Mouse (Mus musculus) gastrocnemius, adult 8-10 months (tissue): ENCODE measurements around the gene Olfr658. TPM values are rescaled to one million over a fixed set of nuclear protein-coding genes. Genes with fewer than 3 reads are reported as not detected.

Experiments
- DNase-seq, 2 experiments: peaks; one replicate each; pipeline ENCODE4 v3.0.0; 2022; ENCODE audit warnings: low spot score in 2 of 2
- total RNA-seq, 4 experiments: library from RNA; stranded (reverse); gene quantifications; 2 replicates each; pipeline ENCODE4 v1.2.4; 2022

Gene Olfr658
- not detected for total RNA-seq

GRCm38 (mm10) chr7:104646841-104647482 lies at the start of gene Olfr658:
Gene Olfr658, minus strand, starts transcription at chr7:104647305.
- DNase-seq, result no peak

- no peak for DNase-seq
Observed at GRCm38 (mm10) chr7:104686201-104686600, 39.1 kb upstream of the Olfr658 start, which contains the start of gene Olfr661. Gene Olfr661, plus strand, starts transcription at chr7:104686501.

- DNase-seq, result no peak
Observed at GRCm38 (mm10) chr7:104666453-104666852, 19.3 kb upstream of the Olfr658 start, which contains the start of gene Olfr659. Gene Olfr659, plus strand, starts transcription at chr7:104666753.

GRCm38 (mm10) chr7:104624494-104624893 lies 22.6 kb downstream of the Olfr658 start, which contains the start of gene Olfr657:
Gene Olfr657, plus strand, starts transcription at chr7:104624794.
- DNase-seq, result no peak

- DNase-seq, result no peak
Observed at GRCm38 (mm10) chr7:104613655-104614054, 33.5 kb downstream of the Olfr658 start, which contains the start of gene Olfr656. Gene Olfr656, plus strand, starts transcription at chr7:104613955.

- no peak for DNase-seq
Observed at GRCm38 (mm10) chr7:104604727-104605126, 42.4 kb downstream of the Olfr658 start.

GRCm38 (mm10) chr7:104603173-104603572 lies 43.9 kb downstream of the Olfr658 start:
- no peak for DNase-seq

GRCm38 (mm10) chr7:104601679-104602078 lies 45.4 kb downstream of the Olfr658 start, which contains the start of gene Olfr655:
Gene Olfr655, minus strand, starts transcription at chr7:104601779.
- DNase-seq, result no peak

Other genes with a start within 250 kb of the Olfr658 start
- not detected for gene Trim30c, start 246.5 kb downstream of the Olfr658 start, total RNA-seq
- gene Trim30a, start 182.1 kb downstream of the Olfr658 start, total RNA-seq, result under 1 TPM; 0.53 to 0.96 (median 0.82) TPM
- gene Trim30d, start 139.5 kb downstream of the Olfr658 start, total RNA-seq, result under 1 TPM; 0.24 to 0.43 (median 0.39) TPM
- gene Olfr651, start 97.2 kb downstream of the Olfr658 start, total RNA-seq, result not detected
- not detected for gene Olfr652, start 86.4 kb downstream of the Olfr658 start, total RNA-seq
- not detected for gene Olfr653, start 70.0 kb downstream of the Olfr658 start, total RNA-seq
- not detected for gene Olfr654, start 60.3 kb downstream of the Olfr658 start, total RNA-seq
- not detected for gene Olfr655, start 45.5 kb downstream of the Olfr658 start, total RNA-seq
- gene Olfr656, start 33.4 kb downstream of the Olfr658 start, total RNA-seq, result not detected
- gene Olfr657, start 22.5 kb downstream of the Olfr658 start, total RNA-seq, result not detected
- not detected for gene Olfr659, start 19.4 kb upstream of the Olfr658 start, total RNA-seq
- not detected for gene Olfr661, start 39.2 kb upstream of the Olfr658 start, total RNA-seq
- gene Usp17le, start 130.2 kb upstream of the Olfr658 start, total RNA-seq, result not detected
- not detected for gene Usp17lb, start 195.3 kb upstream of the Olfr658 start, total RNA-seq
- gene Usp17la, start 209.7 kb upstream of the Olfr658 start, total RNA-seq, result not detected
- gene Olfr665, start 230.7 kb upstream of the Olfr658 start, total RNA-seq, result not detected
- gene Olfr666, start 248.6 kb upstream of the Olfr658 start, total RNA-seq, result not detected